Mouse (Mus musculus) gastrocnemius, adult 8-10 months (tissue): ENCODE measurements around the gene Rapgef6. TPM values are rescaled to one million over a fixed set of nuclear protein-coding genes. Genes with fewer than 3 reads are reported as not detected.
"Not testable (repeated sequence)": the region's sequence is repeated elsewhere in the genome, so short reads cannot be mapped to it uniquely, and the experiment has no call there.

Source experiments
- DNase-seq, 2 experiments: peaks; one replicate each; pipeline ENCODE4 v3.0.0; 2022; ENCODE audit warnings: low spot score in 2 of 2
- total RNA-seq, 4 experiments: library from RNA; stranded (reverse); gene quantifications; 2 replicates each; pipeline ENCODE4 v1.2.4; 2022

Rapgef6 gene
- total RNA-seq, 4 experiments from 2014 or later = 4.6 to 7.8 (median 6.2) TPM

DNA sequence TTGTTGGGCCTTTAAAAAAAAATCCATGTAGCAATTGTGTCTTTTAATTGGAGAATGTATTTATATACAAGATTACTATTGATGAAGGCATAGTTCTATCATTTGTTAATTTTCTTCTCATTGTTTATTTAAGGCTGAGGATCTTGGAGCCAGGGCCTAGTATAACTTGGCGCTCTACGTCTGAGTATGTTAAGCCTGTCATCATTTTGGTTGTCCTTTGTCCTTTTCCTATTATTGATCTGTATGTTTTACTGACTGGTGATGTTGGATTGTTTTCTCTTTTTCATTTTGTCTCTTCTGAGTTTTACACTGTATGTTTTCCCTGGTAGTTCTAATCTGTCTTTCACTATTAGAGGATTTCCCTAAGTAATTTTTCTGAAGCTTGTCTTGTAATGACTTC, 52.1 kb downstream of the Rapgef6 start:
- no peak for DNase-seq

DNA sequence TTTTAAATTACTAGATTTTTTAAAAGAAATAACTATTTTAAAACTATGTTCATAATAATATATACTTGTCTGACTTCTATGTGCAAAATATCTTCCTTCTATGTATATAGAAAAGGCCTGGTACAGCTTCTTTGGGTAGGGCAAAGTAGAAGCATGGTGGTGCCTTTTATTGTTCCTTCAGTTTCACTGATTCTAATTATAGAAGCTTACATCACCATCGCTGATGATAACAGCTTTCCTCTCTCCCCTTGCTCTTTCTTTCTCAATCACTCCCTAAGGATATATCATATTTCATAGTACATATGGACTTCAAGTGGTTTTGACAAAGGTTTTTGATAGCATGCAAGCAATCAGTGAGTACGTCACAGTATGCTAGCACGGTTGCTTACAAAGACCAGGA, 69.9 kb downstream of the Rapgef6 start:
- DNase-seq = no peak

GRCm38 (mm10) chr11:54594049-54594448, 71.4 kb downstream of the Rapgef6 start:
- DNase-seq = no peak

DNA sequence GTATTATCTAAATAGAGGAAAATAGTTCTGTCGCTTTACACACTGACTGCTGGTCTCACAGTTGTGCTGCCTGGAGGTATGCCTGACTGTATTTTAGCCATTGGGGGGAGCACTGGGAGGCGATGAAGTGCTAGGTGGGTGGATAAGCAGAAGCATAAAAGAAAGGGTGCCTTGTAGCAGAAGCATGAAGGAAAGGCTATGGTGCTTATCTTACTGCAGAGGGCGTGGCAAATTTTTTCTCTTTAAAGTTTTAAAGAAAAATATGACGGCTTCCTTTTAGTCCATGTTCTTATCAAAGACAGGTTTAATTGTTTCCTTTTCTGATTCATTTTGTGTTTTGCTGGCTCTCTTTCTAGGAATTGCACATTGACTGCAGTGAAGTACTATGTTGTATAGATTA, 72.4 kb downstream of the Rapgef6 start:
- DNase-seq = no peak

DNA sequence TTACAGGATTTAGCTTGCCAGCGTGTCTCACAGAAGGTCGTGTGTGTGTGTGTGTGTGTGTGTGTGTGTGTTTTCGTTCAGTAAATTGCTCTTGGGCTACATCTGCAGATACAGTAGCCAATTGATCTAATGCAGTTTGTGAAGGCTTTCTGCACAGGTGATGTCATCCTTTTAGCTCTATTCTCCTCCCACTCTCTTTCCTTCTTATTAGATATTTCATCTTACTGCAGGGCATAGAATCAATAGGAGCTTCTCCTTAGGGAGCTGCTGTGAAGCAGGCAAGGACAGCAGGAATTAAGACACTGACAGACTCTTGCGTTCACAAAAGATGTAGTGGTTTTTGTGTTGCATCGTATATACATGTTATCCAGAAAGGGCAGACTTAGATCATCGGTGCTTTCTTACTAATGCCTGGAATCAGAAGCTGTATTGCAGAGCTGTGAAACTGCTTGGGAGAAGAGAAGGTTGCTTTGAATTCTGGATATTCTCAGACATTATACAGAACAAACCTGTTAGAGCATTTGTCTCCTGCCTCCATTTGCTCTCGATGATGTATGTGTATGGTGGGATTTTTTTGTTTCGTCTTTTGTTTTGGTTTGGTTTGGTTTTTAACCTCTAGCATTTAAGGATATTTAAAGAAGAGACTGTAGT, 73.4 kb downstream of the Rapgef6 start:
- no peak for DNase-seq

- no peak for DNase-seq
These were observed 75.3 kb downstream of the Rapgef6 start for GRCm38 (mm10) chr11:54597902-54598447.

DNA sequence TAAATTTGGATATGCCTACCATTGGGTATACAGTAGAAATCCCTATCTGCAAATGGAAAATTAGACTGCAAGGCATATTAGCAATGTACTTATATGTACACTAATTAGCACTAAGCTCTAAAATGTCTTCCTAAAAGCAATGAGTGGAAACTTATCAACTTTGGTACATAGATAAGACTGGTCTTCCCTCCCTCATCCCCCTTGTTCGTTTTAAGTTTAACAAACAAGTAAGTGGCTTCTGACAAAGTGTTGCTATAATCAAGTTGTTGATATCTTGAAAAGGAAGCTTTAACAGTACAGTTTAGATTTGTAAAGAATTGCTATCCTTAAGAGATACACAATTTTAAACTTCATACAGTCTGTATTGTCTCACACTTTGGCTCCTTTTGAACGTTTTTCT, 78.5 kb downstream of the Rapgef6 start:
- no peak for DNase-seq

DNA sequence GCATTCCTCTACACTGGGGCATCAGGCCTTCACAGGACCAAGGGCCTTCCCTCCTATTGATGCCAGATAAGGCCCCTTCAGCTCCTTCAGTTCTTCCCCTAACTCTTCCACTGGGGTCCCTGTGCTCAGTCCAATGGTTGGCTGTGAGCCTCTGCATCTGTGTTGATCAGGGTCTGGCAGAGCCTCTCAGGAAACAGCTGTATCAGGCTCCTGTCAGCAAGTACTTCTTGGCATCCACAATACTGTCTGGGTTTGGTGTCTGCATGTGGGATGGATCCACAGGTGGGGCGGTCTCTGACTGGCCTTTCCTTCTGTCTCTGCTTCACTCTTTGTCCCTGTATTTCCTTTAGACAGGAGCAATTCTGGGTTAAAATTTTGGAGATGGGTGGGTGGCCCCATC, 80.1 kb downstream of the Rapgef6 start:
- DNase-seq = not testable (repeated sequence)

DNA sequence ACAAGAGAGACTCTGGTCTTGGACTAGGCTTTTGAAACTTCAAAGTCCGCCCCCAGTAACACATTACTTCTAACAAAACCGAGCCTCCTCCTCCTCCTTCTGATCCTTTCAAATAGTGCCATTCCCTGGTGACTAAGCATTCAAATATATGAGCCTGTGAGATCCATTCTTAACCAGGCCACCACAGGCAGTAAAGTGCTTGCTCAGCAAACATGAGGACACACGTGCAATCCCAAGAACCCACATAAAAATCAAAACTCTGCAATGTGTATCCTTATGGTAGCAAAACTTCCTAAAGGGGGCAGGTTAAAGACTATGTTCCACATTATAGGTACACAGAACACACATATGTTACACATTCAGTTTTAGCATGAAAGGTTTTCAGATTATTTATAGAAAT, 81.8 kb downstream of the Rapgef6 start:
- no peak for DNase-seq

DNA sequence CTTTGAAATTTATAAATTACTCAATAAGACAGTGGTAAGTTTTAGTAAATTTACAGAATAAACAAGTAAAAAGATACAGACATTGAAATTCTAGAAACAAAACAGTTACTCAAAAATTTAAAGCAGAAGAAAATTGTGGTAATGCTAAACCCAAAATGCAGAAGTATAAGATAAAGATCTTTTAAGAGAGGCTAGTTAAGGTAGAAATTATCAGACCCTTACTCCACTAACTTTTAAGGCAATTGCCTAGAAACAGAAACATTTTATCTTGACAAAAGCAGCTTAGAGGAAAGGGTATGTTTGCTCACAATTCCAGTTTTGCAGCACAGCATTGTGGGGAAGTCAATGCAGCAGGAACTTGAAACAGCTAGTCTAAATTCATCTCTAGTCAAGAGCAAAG, 91.0 kb downstream of the Rapgef6 start:
- no peak for DNase-seq

- DNase-seq = no peak
These were observed 91.9 kb downstream of the Rapgef6 start for GRCm38 (mm10) chr11:54614560-54614959.

- no peak for DNase-seq
These were observed 96.2 kb downstream of the Rapgef6 start for GRCm38 (mm10) chr11:54618841-54619240.

DNA sequence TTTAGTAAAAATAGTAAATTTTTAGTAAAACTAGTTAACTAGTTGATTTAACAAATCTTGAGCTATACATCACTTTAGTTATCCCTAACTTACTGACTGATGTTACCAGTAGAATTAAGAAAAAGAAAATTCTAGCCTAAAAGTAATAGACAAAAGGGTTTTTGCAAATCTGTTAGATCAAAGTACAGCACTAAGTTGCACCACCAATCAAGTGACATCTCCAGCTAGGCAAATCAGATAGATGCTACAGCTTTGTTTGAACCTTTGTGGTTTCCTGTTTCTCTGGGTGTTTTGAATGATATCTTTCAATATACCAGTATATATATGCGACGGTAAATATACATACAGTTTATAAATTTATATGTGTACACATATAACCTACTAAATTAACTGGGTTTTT, 99.1 kb downstream of the Rapgef6 start:
- no peak for DNase-seq

DNA sequence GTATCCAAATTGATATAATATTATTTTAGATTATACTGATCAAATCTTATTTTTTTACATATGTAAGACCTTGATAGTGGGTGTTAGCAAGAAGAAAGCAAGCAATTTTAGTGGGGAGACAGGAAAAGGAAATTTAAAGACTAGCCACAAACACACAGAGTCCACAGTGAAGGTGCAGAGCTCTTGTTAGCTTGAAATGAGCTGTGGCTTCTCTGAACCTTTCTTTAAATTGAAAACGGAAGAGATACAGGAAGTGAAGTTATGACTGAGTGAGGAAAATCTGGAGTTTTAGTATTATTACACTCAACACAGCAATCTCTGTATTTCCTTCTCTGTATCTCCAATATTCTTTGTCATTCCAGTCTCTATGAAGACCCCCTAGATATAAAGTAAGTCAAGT, 104.3 kb downstream of the Rapgef6 start:
- no peak for DNase-seq

GRCm38 (mm10) chr11:54646420-54646819, 123.8 kb downstream of the Rapgef6 start:
- no peak for DNase-seq

DNA sequence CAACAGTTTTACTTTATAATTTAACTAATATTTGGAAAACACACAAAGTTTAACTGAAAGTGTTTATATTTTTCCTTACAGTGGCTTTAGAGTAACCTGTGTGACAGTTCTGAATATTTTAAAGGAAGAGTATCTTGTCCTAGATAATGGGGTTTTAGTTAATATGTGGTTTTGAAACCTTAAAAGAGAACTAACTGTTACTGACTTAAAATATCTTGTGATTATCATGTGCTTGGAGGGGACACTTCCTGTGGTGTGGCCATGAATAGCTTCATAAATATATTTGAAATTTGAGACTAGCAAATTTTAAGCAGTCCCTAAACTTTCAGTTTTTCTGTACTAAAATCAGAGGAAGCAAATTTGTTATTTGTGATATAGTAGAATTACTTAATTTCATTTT, 125.9 kb downstream of the Rapgef6 start:
- DNase-seq = no peak

- no peak for DNase-seq
These were observed 132.8 kb downstream of the Rapgef6 start for GRCm38 (mm10) chr11:54655420-54655819.

DNA sequence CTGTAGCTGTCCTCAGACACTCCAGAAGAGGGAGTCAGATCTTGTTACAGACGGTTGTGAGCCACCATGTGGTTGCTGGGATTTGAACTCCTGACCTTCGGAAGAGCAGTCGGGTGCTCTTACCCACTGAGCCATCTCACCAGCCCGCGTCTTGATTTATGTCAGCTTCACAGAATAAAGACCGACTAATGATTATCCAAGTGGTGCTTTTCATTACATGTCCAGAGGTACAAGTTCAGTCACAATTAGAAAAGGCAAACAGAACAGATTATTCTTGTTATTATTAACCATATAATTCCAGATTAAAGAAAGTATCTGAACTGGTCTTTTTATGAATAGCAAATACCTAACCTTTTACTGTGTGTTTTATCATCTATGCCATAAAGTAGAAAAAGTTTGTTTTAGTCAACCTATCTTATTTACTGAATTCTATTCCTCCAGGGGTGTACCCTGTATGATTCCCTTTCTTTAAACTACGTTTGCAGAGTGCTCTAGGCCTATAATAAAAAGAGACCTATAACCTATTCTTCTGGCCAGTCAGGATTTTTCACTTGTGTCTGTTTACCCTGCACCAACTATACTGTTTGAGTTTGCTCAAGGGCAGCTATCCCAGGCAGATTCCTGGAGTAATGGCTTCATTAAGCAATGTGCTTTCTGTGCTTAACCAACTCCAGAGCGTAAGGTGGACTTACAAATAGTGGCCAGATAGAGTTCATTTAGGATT, 151.1 kb downstream of the Rapgef6 start:
- DNase-seq = no peak

DNA sequence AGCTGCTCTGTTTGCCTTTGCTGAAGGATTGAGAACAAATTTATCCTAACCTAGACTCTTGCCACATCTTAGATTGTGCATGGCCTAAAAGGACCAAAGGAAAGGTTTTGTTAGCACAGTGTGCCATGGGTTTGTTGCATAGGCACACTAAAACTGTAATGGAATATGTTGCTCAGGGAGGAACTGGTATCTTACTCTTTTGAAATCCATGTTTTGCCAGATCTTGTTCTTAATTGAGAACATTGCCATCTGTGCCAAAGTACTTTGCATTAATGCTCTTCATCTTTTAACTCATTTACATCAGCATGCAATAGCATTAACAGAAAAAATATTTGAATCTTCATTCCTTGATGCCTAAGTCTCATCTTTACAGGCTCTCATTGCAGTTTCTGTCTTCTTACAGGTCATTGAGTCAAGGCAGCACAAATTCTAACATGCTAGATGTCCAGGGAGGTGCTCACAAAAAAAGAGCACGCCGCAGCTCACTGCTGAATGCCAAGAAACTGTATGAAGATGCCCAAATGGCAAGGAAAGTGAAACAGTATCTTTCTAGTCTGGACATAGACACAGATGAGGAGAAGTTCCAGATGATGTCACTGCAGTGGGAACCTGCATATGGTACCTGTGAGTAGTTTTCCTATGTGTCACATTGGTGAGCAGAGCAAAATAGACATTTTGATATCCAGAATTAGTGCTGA, 153.3 kb downstream of the Rapgef6 start:
- DNase-seq = no peak

GRCm38 (mm10) chr11:54679141-54679540, 156.5 kb downstream of the Rapgef6 start:
- DNase-seq = no peak

DNA sequence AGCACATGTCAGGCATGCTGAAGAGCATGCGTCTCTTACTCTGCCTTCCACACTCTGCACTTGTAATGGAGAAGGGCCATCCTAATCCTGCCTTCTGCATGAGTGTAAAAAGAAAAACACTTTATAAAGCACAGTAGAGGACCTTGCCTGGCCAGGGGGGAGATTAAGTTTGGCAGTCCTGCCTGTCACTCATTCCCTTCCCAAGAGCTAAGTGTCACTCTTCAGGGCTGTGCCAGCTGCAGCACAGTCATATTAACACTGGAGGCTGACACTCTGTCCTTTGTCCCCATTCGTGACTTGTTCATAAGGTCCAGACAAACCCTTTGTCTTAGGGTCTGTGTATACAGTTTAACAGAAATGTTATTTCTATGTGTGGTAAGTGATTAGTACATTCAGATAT, 162.2 kb downstream of the Rapgef6 start:
- DNase-seq = no peak

DNA sequence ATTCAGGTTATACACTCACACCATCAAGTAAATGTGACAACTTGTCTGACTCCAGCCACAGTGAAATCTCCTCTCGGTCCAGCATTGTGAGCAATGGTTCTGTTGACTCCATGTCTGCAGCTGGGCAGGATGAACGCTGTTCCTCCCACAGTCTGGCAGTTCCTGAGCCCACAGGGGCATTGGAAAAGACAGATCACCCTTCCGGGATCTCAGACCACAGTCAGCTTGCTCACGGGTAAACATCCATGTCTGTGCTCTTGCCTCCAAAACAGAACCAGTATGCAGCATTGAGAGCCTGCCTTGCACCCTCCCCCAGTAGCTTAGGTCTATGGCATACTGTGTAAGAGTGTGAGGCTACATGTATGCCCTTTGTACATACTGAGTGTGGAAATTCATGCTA, 167.5 kb downstream of the Rapgef6 start:
- DNase-seq = no peak
